Mouse (Mus musculus): ENCODE measurements around the gene Nos2. TPM values are rescaled to one million over a fixed set of nuclear protein-coding genes. Genes with fewer than 3 reads are reported as not detected.

Gene Nos2
- total RNA-seq, 1 experiment from 2014 or later: not detected

DNA sequence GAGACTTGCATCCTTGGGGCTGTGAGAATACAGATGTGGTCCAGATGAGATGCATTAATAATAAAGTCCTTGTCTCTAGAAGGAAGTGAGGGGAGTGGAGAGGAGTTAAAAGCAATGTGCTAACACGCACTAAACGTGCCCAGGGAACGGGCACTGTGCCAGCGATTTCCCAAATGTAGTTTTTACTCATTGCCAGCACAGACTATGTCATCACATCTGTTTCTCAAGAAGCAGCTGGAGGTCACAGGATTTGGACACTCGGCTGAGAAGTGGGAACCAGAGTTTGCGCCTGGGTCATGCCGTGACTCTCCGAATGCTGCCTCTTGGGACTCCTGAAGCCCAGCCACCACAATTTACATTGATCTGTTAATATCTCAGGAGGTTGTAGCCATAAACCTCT lies 29.8 kb downstream of the Nos2 start:
- ATAC-seq (ENCODE audit: extremely low read depth, insufficient number of reproducible peaks, low FRiP score, poor library complexity, severe bottlenecking): no peak

- ATAC-seq (ENCODE audit: extremely low read depth, insufficient number of reproducible peaks, low FRiP score, poor library complexity, severe bottlenecking): no peak
Observed at GRCm38 (mm10) chr11:78952467-78952866, 31.9 kb downstream of the Nos2 start.

DNA sequence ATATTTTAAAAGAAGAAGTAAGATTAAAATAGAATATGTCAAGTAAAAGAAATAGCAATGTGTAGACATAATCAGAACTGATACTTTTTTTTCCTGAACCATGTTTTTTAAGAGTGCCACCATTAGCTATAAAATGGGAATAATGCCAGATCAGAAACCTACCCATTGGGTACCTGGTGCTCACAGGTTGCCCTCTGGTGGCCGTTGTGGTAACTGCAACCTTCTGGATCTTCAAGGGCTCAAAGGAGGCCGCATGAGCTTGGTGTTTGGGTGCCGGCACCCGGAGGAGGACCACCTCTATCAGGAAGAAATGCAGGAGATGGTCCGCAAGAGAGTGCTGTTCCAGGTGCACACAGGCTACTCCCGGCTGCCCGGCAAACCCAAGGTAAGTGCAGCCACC lies 35.7 kb downstream of the Nos2 start:
- ATAC-seq (ENCODE audit: extremely low read depth, insufficient number of reproducible peaks, low FRiP score, poor library complexity, severe bottlenecking): peak; percentile 32; the same call in 1 of the 2 replicates

- no peak for ATAC-seq (ENCODE audit: extremely low read depth, insufficient number of reproducible peaks, low FRiP score, poor library complexity, severe bottlenecking)
Observed at GRCm38 (mm10) chr11:78959367-78959766, 38.8 kb downstream of the Nos2 start.

GRCm38 (mm10) chr11:78959841-78960520 lies 39.4 kb downstream of the Nos2 start:
- no peak for ATAC-seq (ENCODE audit: extremely low read depth, insufficient number of reproducible peaks, low FRiP score, poor library complexity, severe bottlenecking)

DNA sequence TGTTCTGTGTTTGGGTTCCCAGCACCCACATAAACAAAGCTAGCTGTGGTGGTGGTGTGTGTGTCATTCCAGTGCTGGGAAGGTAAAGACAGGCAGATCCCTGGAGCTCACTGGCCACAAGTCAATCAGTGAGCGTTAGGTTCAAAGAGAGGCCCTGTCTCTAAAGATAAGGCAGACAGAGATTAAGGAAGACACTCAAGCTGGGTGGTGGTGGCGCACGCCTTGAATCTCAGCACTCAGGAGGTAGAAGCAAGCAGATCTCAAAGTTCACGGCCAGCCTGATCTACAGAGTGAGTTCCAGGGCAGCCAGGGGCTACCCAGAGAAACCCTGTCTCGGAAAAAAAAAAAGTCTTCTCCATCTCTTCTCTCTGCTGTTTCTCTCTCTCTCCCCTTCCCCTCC lies 40.6 kb downstream of the Nos2 start:
- ATAC-seq (ENCODE audit: extremely low read depth, insufficient number of reproducible peaks, low FRiP score, poor library complexity, severe bottlenecking): no peak

DNA sequence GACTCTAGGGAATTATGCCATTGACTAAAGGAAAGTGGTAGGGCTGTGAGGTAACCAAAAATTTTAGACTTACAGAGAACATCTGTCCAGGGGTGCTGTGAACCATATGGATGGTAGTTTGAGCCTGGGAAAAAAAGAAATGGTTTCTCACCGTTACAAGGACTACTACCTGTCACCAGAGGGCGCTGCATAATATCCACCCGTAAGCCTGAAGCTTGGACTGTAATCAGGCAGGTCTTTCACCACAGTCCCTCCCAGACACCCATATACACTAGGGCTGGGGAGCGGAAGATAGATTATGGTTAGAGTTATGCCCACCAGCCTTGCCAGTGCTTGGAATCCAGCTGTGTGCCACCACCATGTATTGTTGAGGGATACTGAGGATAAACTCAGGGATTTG lies 46.8 kb downstream of the Nos2 start:
- ATAC-seq (ENCODE audit: extremely low read depth, insufficient number of reproducible peaks, low FRiP score, poor library complexity, severe bottlenecking): 0 out of 2 replicates have a peak, but pooled peaks have one; percentile 33

GRCm38 (mm10) chr11:78968121-78968520 lies 47.5 kb downstream of the Nos2 start:
- ATAC-seq (ENCODE audit: extremely low read depth, insufficient number of reproducible peaks, low FRiP score, poor library complexity, severe bottlenecking): no peak

GRCm38 (mm10) chr11:78971096-78971495 lies 50.5 kb downstream of the Nos2 start:
- no peak for ATAC-seq (ENCODE audit: extremely low read depth, insufficient number of reproducible peaks, low FRiP score, poor library complexity, severe bottlenecking)

- ATAC-seq (ENCODE audit: extremely low read depth, insufficient number of reproducible peaks, low FRiP score, poor library complexity, severe bottlenecking): no peak
Observed at GRCm38 (mm10) chr11:78971746-78972145, 51.2 kb downstream of the Nos2 start.

DNA sequence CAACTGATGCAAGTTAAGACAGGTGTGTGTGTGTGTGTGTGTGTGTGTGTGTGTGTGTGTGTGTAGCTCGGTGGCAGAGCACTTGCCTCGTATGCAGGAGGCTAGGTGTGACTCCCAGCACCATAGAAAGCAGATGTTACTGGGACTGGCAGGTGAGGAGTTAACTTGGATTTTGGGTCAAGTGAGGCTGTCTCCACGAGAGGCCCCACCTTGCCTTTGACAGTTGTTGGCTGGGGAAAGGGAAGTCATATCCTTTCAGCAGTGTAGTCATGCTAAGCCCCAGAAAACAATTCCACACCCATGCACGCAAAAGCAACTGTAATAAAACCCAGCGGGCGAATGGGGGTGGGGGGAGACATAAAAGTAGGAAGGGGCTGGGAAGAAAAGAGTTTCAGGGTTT lies 51.7 kb downstream of the Nos2 start:
- ATAC-seq (ENCODE audit: extremely low read depth, insufficient number of reproducible peaks, low FRiP score, poor library complexity, severe bottlenecking): no peak

- ATAC-seq (ENCODE audit: extremely low read depth, insufficient number of reproducible peaks, low FRiP score, poor library complexity, severe bottlenecking): no peak
Observed at GRCm38 (mm10) chr11:78972811-78973351, 52.3 kb downstream of the Nos2 start.

GRCm38 (mm10) chr11:78973381-78974150 lies 53.0 kb downstream of the Nos2 start:
- no peak for ATAC-seq (ENCODE audit: extremely low read depth, insufficient number of reproducible peaks, low FRiP score, poor library complexity, severe bottlenecking)

- ATAC-seq (ENCODE audit: extremely low read depth, insufficient number of reproducible peaks, low FRiP score, poor library complexity, severe bottlenecking): no peak
Observed at GRCm38 (mm10) chr11:78976731-78977510, 56.3 kb downstream of the Nos2 start.

DNA sequence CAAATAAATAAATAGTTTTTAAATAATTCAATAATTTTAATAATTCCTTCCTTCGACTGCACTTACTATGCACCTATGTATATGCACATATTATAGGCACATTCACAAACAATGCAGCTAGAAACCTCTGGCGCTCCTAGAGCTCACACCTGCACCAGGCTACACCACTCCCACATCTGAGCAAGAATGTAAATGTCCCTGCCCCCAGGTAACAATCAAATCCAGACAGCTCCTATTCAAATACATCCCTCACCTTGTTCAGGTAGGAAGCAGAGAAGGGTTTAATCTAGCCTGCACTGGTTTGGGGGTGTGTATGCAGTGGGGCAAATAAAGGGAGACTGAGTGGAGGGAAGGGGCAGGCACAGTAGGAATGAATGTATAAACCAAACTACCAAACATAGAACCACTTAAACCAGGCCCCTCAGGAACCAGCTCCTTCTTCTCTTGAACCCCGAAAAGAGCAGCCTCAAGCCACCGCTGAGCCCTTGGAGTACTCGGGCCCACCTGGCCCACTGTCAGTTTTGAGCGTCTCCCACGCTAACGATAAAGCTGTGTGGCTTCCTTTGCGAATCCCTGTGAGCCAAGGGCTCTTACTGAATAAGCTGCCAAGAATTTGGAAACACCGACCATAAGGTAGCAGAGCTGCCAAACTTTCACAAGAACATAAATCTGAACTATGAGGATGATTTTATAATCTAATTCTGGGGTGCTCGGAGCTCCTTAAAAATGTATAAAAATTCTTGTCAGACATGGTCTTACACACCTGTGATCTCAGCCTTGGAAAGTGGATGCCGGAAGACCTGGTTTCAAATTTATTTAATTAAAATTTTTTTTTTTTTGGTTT lies 57.8 kb downstream of the Nos2 start:
- ATAC-seq (ENCODE audit: extremely low read depth, insufficient number of reproducible peaks, low FRiP score, poor library complexity, severe bottlenecking): no peak

- ATAC-seq (ENCODE audit: extremely low read depth, insufficient number of reproducible peaks, low FRiP score, poor library complexity, severe bottlenecking): no peak
Observed at GRCm38 (mm10) chr11:78980083-78980634, 59.6 kb downstream of the Nos2 start.

DNA sequence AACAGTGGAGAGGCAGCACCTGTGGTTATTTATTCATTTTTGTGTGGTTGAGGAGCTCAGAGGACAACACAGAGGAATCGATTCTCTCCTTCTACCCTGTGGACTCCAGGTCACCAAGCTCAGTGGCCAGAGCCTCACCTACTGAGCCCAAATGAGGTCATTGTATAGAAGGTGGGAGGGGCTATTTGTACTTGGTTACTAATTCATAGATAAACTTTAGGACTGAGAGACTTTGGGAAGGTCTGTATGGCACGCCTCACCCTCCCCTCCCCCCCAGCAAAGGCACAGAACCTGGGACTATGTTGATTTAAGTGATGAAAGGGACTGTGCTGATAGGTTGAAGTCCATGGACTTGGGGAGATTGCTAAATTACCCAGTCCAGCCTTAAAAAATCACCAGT lies 61.5 kb downstream of the Nos2 start:
- ATAC-seq (ENCODE audit: extremely low read depth, insufficient number of reproducible peaks, low FRiP score, poor library complexity, severe bottlenecking): no peak

DNA sequence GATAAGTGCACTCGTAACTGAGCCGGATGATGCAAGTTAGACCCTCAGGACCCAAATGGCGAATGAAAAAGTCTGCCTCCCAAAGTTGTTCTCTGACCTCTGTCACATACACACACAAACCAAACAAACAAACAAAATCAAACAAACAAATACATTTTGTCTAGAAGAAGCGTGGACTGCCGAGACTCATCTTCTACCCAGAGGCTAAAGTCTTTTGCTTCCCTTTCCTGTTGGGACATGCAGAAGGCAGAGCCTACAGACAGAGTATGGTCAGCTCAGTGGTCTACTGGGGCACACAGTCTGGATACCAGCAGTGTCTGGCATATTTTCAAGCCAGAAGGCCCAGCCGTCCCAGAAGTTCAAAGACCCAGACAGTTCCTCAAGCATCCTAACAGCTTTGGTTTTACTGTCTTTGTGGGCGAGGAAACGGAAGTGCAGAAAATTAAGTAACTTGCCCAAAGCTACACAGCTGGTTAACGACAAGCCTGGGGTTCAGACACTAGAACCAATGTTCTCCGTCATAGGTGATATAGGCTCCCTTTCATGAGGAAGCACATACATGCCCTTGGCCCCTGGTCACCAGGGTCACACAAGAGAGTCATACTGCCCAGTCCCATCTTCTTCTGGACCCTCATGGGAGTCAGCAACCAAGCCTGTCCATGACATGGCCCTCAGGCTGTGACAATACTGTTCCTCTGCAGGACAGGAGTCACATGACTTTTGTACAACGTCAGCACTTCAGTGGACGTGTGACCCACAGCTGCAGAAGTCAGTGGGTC lies 62.1 kb downstream of the Nos2 start:
- ATAC-seq (ENCODE audit: extremely low read depth, insufficient number of reproducible peaks, low FRiP score, poor library complexity, severe bottlenecking): peak; percentile 49

All from neutrophil, adult 5-6 weeks (primary cell).